Mouse (Mus musculus): ENCODE measurements around the gene 1600014C23Rik. TPM values are rescaled to one million over a fixed set of nuclear protein-coding genes. Genes with fewer than 3 reads are reported as not detected.

Gene 1600014C23Rik
- total and polyA plus RNA-seq, 3 experiments: 0.81 to 2.7 TPM; not detected in 1

- TF ChIP-seq RAD21 (IDR thresholded peaks at IDR 0.05; ENCODE audit: low read depth, low read length): no peak
- no peak for TF ChIP-seq HCFC1 (IDR thresholded peaks at IDR 0.05; ENCODE audit: low read depth, low read length)
- no peak for TF ChIP-seq POLR2AphosphoS2 (IDR thresholded peaks at IDR 0.05; ENCODE audit: low read length)
- no peak for TF ChIP-seq ZKSCAN1 (IDR thresholded peaks at IDR 0.05; ENCODE audit: low read depth, low read length)
- no peak for TF ChIP-seq MYB (IDR thresholded peaks at IDR 0.05; ENCODE audit: low read depth, low read length)
- TF ChIP-seq E2F4 (IDR thresholded peaks at IDR 0.05; ENCODE audit: borderline replicate concordance, low read depth, low read length): no peak
- TF ChIP-seq UBTF (IDR thresholded peaks at IDR 0.05; ENCODE audit: borderline replicate concordance, insufficient read depth, low read depth, low read length): no peak
- no peak for TF ChIP-seq EP300 (IDR thresholded peaks at IDR 0.05; ENCODE audit: low read depth in 1 of 2, low read length in 2 of 2)
- no peak for TF ChIP-seq TCF12 (IDR thresholded peaks at IDR 0.05; ENCODE audit: low read depth, low read length)
- TF ChIP-seq ELF1 (IDR thresholded peaks at IDR 0.05; ENCODE audit: low read depth, low read length): no peak
- TF ChIP-seq TAL1 (IDR thresholded peaks at IDR 0.05; ENCODE audit: low read length): no peak
- TF ChIP-seq GABPA (IDR thresholded peaks at IDR 0.05; ENCODE audit: low read depth, low read length): no peak
- peak; percentile 51; the same call in 1 of the 2 replicates for TF ChIP-seq ETS1 (IDR thresholded peaks at IDR 0.05; ENCODE audit: low read depth, low read length)
- TF ChIP-seq CTCF (IDR thresholded peaks at IDR 0.05 in 2 of 3, conservative IDR thresholded peaks at IDR 0.05 in 1 of 3; ENCODE audit: control insufficient read depth in 1 of 3, insufficient read depth in 1 of 3, low read depth in 2 of 3, low read length in 3 of 3, poor library complexity in 1 of 3, severe bottlenecking in 1 of 3): no peak
- no peak; the same call in 1 of the 2 replicates for TF ChIP-seq ZC3H11A (IDR thresholded peaks at IDR 0.05; ENCODE audit: low read depth, low read length)
- TF ChIP-seq NRF1 (IDR thresholded peaks at IDR 0.05; ENCODE audit: insufficient read depth, low read depth, low read length, poor library complexity, severe bottlenecking): no peak
- TF ChIP-seq SIN3A (IDR thresholded peaks at IDR 0.05; ENCODE audit: low read length): no peak; the same call in 1 of the 2 replicates
- no peak for TF ChIP-seq GATA1 (IDR thresholded peaks at IDR 0.05; ENCODE audit: low read depth, low read length)
- TF ChIP-seq POLR2A (IDR thresholded peaks at IDR 0.05; ENCODE audit: control insufficient read depth in 1 of 2, insufficient read depth in 1 of 2, low read depth in 1 of 2, low read length in 2 of 2, poor library complexity in 1 of 2): no peak
- no peak for TF ChIP-seq SMC3 (IDR thresholded peaks at IDR 0.05; ENCODE audit: low read depth, low read length)
These were observed 4.3 kb downstream of the 1600014C23Rik start (continued) for GRCm38 (mm10) chr17:45729387-45729786.

GRCm38 (mm10) chr17:45727983-45728723 is 5.5 kb downstream of the 1600014C23Rik start:
- TF ChIP-seq MYB (IDR thresholded peaks at IDR 0.05; ENCODE audit: low read depth, low read length) (no peak), POLR2AphosphoS5 (IDR thresholded peaks at IDR 0.05; ENCODE audit: borderline replicate concordance, low read depth, low read length) (no peak), UBTF (IDR thresholded peaks at IDR 0.05; ENCODE audit: borderline replicate concordance, insufficient read depth, low read depth, low read length) (no peak), CHD1 (IDR thresholded peaks at IDR 0.05; ENCODE audit: low read depth, low read length) (no peak), ZKSCAN1 (IDR thresholded peaks at IDR 0.05; ENCODE audit: low read depth, low read length) (no peak), MAFK (IDR thresholded peaks at IDR 0.05; ENCODE audit: borderline replicate concordance, low read depth, low read length) (no peak), BHLHE40 (IDR thresholded peaks at IDR 0.05; ENCODE audit: borderline replicate concordance, low read depth, low read length) (no peak), MXI1 (IDR thresholded peaks at IDR 0.05; ENCODE audit: low read depth, low read length) (no peak), GABPA (IDR thresholded peaks at IDR 0.05; ENCODE audit: low read depth, low read length) (no peak), CTCF (IDR thresholded peaks at IDR 0.05 in 2 of 3, conservative IDR thresholded peaks at IDR 0.05 in 1 of 3; ENCODE audit: control insufficient read depth in 1 of 3, insufficient read depth in 1 of 3, low read depth in 2 of 3, low read length in 3 of 3, poor library complexity in 1 of 3, severe bottlenecking in 1 of 3) (no peak), HCFC1 (IDR thresholded peaks at IDR 0.05; ENCODE audit: low read depth, low read length) (no peak), NELFE (IDR thresholded peaks at IDR 0.05; ENCODE audit: low read depth, low read length) (no peak)
- H3K4me1 ChIP-seq (ENCODE audit: control insufficient read depth in 1 of 2, insufficient read depth in 2 of 2, low read length in 2 of 2): peaks cover 7 to 10% of the 10 kb centered on the region in 2 experiments; a peak in 3 of 4 replicates
- DNase-seq (ENCODE audit: low read depth, low spot score): no peak
- H3K27ac ChIP-seq (ENCODE audit: control insufficient read depth, low read depth, low read length): no peak overlapping the region
- H3K27me3 ChIP-seq (ENCODE audit: control insufficient read depth in 1 of 2, insufficient read depth in 2 of 2, low read length in 2 of 2): no peaks in the 10 kb centered on the region
- no peaks in the 10 kb centered on the region; a peak in 1 of 4 replicates for H3K36me3 ChIP-seq (ENCODE audit: control insufficient read depth in 1 of 2, insufficient read depth in 2 of 2, low read length in 2 of 2)
- no peak overlapping the region for H3K9ac ChIP-seq (ENCODE audit: control insufficient read depth, low read depth, low read length, poor library complexity, severe bottlenecking)
- no peaks in the 10 kb centered on the region for H3K9me3 ChIP-seq (replicated peaks; ENCODE audit: insufficient read depth, low read length)
- H3K4me3 ChIP-seq (ENCODE audit: control insufficient read depth in 1 of 2, insufficient read depth in 1 of 2, low read depth in 2 of 2, low read length in 2 of 2): no peak overlapping the region
- H3K79me2 ChIP-seq (ENCODE audit: control insufficient read depth, insufficient read depth, low read length, poor library complexity): no peaks in the 10 kb centered on the region
